Mouse (Mus musculus): ENCODE results near the gene Rnf222. TPM values are rescaled to one million over a fixed set of nuclear protein-coding genes. Genes with fewer than 3 reads are reported as not detected.
"Not testable (repeated sequence)": the region's sequence is repeated elsewhere in the genome, so short reads cannot be mapped to it uniquely, and the experiment has no call there.

Gene Rnf222
- polyA plus RNA-seq, 1 experiment from 2014 or later: 0.13 TPM

DNA sequence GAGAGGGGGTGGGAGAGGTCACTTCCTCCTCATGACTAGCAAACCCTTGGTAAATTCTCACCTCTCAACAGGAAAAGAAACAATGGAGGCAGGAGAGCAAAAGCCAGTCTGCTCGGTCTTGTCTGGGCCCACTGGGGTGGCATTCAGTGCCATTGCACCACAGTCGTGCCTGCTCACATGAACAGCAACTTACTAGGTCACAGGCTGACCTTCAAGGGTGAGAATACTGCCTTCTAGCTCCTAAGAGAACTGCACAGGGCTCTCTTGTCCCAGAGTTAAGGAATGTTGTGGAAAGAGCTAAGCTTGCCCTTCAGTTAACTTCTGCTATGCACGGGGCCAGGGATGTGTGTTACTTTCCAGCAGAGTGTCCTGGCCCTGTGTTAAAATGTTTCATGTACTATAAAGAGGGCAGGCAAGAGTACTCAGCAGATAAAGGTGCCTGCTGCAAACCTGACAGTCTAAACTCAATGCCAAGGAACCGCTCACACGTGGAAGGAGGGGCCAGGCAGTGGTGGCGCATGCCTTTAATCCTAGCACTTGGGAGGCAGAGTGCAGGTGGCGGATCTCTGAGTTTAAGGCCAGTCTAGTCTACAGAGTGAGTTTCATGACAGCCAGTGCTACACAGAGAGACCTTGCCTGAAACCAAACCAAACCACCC lies 20.6 kb downstream of the Rnf222 start:
- peaks cover 1% of the 10 kb centered on the region; the same call in 1 of the 2 replicates for H3K4me1 ChIP-seq (replicated peaks)
- H3K36me3 ChIP-seq (replicated peaks): peaks cover 38% of the 10 kb centered on the region
- WGBS (ENCODE audit: insufficient replicate concordance): 46% methylated on average over 7 of the region's 7 CpGs
- no peak overlapping the region for H3K9ac ChIP-seq
- ATAC-seq (ENCODE audit: insufficient read depth): no peak
- H3K27me3 ChIP-seq: peaks cover 31% of the 10 kb centered on the region
- H3K27ac ChIP-seq (replicated peaks): no peak overlapping the region
- no peaks in the 10 kb centered on the region for H3K9me3 ChIP-seq (replicated peaks)
- no peak overlapping the region for H3K4me3 ChIP-seq (replicated peaks)
- H3K4me2 ChIP-seq: no peak overlapping the region

DNA sequence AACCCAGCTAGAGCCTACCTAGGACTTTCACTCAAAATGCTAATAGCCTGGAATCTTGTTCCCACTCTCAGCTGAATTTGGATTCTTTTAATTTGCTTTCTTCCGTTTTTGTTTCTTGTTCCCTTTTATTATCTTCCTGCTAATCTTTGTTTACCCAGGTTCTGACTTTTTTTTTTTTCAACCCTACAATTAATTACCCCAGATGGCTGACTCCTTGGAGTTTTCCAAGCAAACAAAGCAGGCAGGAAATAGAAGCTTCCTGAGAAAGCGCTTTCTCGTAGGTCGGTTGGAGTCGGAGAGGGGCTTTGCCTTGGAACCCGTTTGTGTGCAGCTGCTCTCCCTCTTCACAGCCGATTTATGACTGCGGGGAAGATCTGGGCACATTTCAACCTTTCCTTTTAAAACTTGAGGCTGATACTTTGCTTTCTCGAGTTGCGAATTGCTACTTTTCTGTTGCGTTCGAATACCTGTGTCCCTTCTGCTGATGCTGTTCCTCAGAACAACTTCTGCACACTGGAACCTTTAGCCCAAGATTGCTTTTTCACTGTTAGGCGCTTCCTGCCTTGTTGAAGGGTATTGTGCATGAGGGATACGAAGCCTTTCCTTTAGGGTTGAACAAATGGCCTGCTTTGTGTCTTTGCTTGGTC lies 23.3 kb downstream of the Rnf222 start:
- Histone ChIP-seq H3K27me3 (peaks cover 31% of the 10 kb centered on the region), H3K4me3 (replicated peaks) (no peak overlapping the region), H3K9me3 (replicated peaks) (no peaks in the 10 kb centered on the region), H3K27ac (replicated peaks) (no peak overlapping the region), H3K4me1 (replicated peaks) (no peaks in the 10 kb centered on the region; the same call in 1 of the 2 replicates), H3K4me2 (no peak overlapping the region), H3K9ac (no peak overlapping the region), H3K36me3 (replicated peaks) (peaks cover 11% of the 10 kb centered on the region)
- WGBS (ENCODE audit: insufficient replicate concordance): 14% methylated on average over 14 of the region's 14 CpGs
- ATAC-seq (ENCODE audit: insufficient read depth): no peak

DNA sequence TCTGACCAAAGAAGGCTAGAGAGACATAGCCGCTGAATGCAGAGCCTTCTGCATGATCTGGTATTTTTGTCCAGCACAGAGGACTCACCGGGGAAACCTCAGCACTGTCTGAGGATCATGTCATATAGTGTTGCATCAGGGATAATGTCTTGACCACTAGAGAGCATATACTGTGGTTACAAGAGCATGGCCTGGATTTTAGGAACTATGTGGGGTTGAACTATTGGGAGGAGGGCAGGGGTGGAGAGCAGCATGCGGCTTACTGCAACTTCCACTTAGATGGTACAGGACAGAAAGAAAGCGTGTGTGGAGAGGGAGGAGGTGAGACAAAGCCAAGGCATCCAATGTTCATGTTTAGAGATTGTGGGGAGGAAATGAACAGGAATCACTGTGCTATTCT lies 26.2 kb downstream of the Rnf222 start:
- no peaks in the 10 kb centered on the region; the same call in 1 of the 2 replicates for H3K4me1 ChIP-seq (replicated peaks)
- H3K9me3 ChIP-seq (replicated peaks): no peaks in the 10 kb centered on the region
- H3K27ac ChIP-seq (replicated peaks): no peak overlapping the region
- ATAC-seq (ENCODE audit: insufficient read depth): no peak
- peaks cover 31% of the 10 kb centered on the region for H3K27me3 ChIP-seq
- WGBS (ENCODE audit: insufficient replicate concordance): 62% methylated on average over 4 of the region's 4 CpGs
- H3K4me3 ChIP-seq (replicated peaks): no peak overlapping the region
- no peaks in the 10 kb centered on the region for H3K36me3 ChIP-seq (replicated peaks)
- H3K4me2 ChIP-seq: no peak overlapping the region
- no peak overlapping the region for H3K9ac ChIP-seq

DNA sequence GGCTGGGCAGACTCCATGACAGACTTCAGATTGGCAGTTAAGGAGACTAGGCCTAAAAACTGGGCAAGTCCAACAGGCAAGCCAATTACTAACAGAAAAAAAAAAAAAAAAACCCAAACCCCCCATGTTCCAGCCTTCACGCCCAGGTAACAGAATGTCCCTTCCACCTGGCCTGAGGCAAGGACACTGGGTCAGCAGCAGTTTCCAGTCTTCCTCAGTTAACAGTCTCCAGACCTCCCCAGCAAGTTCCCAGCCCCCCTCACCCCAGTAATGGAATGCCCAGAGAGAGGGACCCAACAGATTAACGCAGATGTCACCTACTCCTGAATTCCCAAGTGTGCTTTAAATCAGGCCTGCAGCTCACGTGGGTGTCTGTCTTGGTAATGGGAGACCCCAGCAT lies 34.8 kb downstream of the Rnf222 start:
- H3K27me3 ChIP-seq: peaks cover 26% of the 10 kb centered on the region; the same call in 1 of the 2 replicates
- WGBS (ENCODE audit: insufficient replicate concordance): 58% methylated on average over 3 of the region's 3 CpGs
- H3K36me3 ChIP-seq (replicated peaks): no peaks in the 10 kb centered on the region
- no peak overlapping the region for H3K4me3 ChIP-seq (replicated peaks)
- no peak for ATAC-seq (ENCODE audit: insufficient read depth)
- H3K27ac ChIP-seq (replicated peaks): no peak overlapping the region
- no peaks in the 10 kb centered on the region for H3K9me3 ChIP-seq (replicated peaks)
- H3K4me2 ChIP-seq: no peak overlapping the region
- H3K9ac ChIP-seq: no peak overlapping the region
- no peaks in the 10 kb centered on the region for H3K4me1 ChIP-seq (replicated peaks)

DNA sequence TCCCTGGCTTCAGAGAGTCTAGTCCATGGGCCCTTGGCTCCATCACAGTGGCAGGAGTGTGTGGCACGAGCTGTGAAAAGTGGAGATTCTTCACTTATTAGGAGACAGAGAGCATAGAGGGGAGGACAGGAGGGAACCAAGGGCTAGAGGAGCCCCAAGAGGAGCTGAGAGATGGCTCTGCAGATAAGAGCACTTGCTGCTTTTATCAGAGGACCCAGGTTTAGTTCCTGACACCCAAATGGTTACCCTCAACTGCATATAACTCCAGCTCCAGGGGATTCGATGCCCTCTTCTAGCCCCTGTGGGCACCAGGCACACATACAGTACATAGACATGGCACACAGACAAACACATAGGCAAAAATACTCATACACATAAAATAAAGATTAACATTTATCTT lies 36.4 kb downstream of the Rnf222 start:
- H3K9ac ChIP-seq: no peak overlapping the region
- ATAC-seq (ENCODE audit: insufficient read depth): no peak
- no peak overlapping the region for H3K4me2 ChIP-seq
- 48% methylated on average over 2 of the region's 2 CpGs for WGBS (ENCODE audit: insufficient replicate concordance)
- H3K27ac ChIP-seq (replicated peaks): no peak overlapping the region
- no peak overlapping the region for H3K4me3 ChIP-seq (replicated peaks)
- H3K27me3 ChIP-seq: peaks cover 26% of the 10 kb centered on the region; the same call in 1 of the 2 replicates
- no peaks in the 10 kb centered on the region for H3K4me1 ChIP-seq (replicated peaks)
- H3K36me3 ChIP-seq (replicated peaks): no peaks in the 10 kb centered on the region
- H3K9me3 ChIP-seq (replicated peaks): no peaks in the 10 kb centered on the region

DNA sequence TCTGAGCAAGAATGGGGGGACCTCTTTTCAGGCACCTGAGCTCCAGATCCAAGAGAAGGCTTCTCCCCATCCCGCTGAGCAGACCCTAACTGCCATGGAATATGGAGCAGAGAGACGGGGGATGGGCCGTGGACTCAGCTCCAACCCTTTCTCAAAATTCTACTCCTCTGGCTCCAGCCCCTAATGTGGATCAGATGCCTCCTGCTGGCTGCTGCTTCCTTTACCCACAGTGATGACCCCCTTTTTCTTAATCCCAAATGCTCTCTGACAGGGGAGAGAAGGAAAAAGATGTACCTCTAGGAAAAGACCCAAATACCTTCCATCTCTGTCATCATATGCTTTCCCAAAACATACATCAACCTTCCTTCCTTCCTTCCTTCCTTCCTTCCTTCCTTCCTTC lies 38.6 kb downstream of the Rnf222 start, which contains the start of gene Odf4:
Gene Odf4, minus strand, starts transcription at position 101 of the 400 bp plus-strand sequence.
- no peaks in the 10 kb centered on the region for H3K36me3 ChIP-seq (replicated peaks)
- no peaks in the 10 kb centered on the region for H3K4me1 ChIP-seq (replicated peaks)
- ATAC-seq (ENCODE audit: insufficient read depth): no peak
- H3K4me2 ChIP-seq: no peak within 1 kb of the TSS
- no peaks in the 10 kb centered on the region for H3K9me3 ChIP-seq (replicated peaks)
- 61% methylated on average over 3 of the region's 3 CpGs for WGBS (ENCODE audit: insufficient replicate concordance)
- no peak within 1 kb of the TSS for H3K9ac ChIP-seq
- H3K4me3 ChIP-seq (replicated peaks): no peak within 1 kb of the TSS
- H3K27me3 ChIP-seq: peaks cover 24% of the 10 kb centered on the region; the same call in 1 of the 2 replicates
- H3K27ac ChIP-seq (replicated peaks): no peak within 1 kb of the TSS

DNA sequence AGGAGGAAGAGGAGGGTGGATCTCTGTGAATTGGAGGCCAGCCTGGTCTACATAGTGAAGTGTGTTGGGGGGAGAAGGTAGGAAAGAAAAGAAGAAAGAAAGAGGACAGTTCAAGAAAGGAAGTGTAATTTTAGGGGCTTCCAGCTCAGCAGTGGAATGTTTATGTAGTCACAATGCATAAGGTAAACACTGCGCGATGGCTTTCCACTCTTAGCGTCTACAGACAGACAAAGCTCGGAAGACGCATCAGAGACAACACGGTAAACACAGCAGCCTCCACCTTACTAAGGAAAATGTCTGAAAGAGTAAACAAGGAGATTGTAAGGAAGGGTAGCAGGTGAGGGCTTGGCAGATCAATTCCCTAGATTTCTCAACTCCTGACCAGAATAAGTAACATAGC lies 41.6 kb downstream of the Rnf222 start:
- Histone ChIP-seq H3K36me3 (replicated peaks) (no peaks in the 10 kb centered on the region), H3K4me3 (replicated peaks) (no peak overlapping the region), H3K9ac (no peak overlapping the region), H3K4me2 (no peak overlapping the region), H3K27ac (replicated peaks) (no peak overlapping the region), H3K4me1 (replicated peaks) (no peaks in the 10 kb centered on the region), H3K27me3 (peaks cover 7% of the 10 kb centered on the region; the same call in 1 of the 2 replicates), H3K9me3 (replicated peaks) (no peaks in the 10 kb centered on the region)
- no peak for ATAC-seq (ENCODE audit: insufficient read depth)
- WGBS (ENCODE audit: insufficient replicate concordance): 51% methylated on average over 6 of the region's 6 CpGs

DNA sequence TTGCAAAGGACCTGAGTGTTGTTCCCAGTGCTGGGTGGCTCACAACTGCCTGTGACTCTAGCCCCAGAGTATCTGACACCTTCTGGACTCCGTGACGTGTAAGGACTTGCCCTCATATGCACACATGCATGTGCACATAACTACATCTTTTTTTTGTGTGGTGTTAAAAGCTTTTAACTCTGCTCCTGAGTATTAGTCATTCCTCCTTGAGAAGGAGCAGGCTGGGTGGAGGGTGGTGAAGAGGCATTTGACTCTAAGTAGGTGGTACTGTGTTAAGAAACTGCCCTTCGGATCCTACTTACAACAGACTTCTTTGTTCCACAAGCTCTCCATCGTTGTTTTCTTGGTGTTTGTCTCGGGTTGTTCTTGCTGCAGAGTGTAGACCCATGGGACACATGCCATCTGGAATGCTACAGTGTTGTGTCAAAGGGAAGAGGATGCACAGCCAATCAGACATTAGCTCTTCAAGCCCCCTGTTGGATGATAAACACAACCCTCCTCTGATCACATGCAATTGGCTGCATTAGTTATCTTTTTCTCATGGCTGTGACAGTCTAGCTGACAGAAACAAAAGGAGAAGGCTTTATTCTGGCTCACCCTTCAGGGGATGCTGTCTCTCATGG lies 45.6 kb downstream of the Rnf222 start:
- H3K27ac ChIP-seq (replicated peaks): no peak overlapping the region
- H3K4me1 ChIP-seq (replicated peaks): no peaks in the 10 kb centered on the region; the same call in 1 of the 2 replicates
- H3K4me3 ChIP-seq (replicated peaks): no peak overlapping the region
- no peaks in the 10 kb centered on the region for H3K36me3 ChIP-seq (replicated peaks)
- no peak for ATAC-seq (ENCODE audit: insufficient read depth)
- H3K27me3 ChIP-seq: peaks cover 7% of the 10 kb centered on the region; the same call in 1 of the 2 replicates
- no peak overlapping the region for H3K4me2 ChIP-seq
- WGBS (ENCODE audit: insufficient replicate concordance): 64% methylated on average over 5 of the region's 5 CpGs
- no peak overlapping the region for H3K9ac ChIP-seq
- no peaks in the 10 kb centered on the region for H3K9me3 ChIP-seq (replicated peaks)

DNA sequence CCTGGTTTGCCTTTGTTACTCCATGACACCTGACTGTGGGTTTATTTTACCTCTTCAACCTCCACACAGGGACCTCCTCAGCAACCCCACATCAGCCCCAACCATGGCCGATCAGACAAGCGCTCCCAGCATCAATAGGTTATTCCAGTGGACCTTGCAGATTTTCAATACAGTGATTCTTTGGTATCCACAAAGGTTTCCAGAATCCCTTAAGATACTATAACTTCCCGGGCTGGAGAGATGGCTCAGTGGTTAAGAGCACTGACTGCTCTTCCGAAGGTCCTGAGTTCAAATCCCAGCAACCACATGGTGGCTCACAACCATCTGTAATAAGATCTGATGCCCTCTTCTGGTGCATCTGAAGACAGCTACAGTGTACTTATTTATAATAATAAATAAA lies 48.6 kb downstream of the Rnf222 start:
- WGBS (ENCODE audit: insufficient replicate concordance): 78% methylated on average over 4 of the region's 4 CpGs
- H3K27ac ChIP-seq (replicated peaks); H3K9me3 ChIP-seq (replicated peaks); H3K36me3 ChIP-seq (replicated peaks); H3K4me2 ChIP-seq; H3K4me3 ChIP-seq (replicated peaks); H3K9ac ChIP-seq; ATAC-seq (ENCODE audit: insufficient read depth); H3K27me3 ChIP-seq: not testable (repeated sequence)
- H3K4me1 ChIP-seq (replicated peaks): peaks cover 17% of the 10 kb centered on the region

DNA sequence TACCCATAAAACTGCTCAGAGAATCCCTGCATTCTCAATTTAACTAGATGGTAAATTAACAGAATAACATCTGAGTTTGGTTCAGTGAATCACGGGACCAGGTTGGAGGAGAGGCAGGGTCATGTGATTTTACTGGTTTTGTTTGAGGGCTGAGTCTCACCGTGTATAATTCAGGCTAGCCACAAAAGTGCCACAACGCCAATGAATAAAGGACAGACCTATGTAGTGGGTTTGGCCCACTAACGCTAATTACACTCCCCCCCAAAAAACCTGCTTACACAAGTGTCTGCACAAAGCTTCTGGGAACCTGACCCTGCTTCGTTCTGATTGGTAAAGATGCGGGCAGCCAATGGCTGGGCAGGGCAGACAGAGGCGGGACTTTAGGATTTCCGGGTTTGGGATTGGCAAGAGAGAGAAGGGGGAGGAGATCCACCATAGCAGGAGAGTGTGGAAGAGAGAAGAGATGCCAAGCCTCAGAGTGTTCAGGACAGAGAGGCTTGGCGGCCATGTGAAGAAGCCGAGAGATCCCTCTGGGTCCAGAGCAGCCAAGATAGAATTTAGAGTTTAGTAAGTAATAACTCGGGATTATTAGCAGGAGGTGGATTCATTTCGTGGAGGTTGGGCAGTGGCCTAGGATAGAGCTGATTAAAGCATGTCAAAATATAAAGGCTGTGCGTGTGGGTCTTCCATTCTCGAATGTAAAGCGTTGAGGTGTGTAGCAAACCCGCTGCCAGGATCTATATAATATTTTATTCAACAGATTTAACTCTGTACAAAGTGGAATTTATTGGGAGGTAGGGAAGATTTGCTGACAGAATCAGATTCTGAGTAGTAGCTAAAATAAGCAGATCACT lies 51.3 kb downstream of the Rnf222 start:
- Histone ChIP-seq H3K4me1 (replicated peaks) (peaks cover 17% of the 10 kb centered on the region), H3K9ac (peak overlapping the region; percentile 34; the same call in 1 of the 2 replicates), H3K9me3 (replicated peaks) (no peaks in the 10 kb centered on the region), H3K27me3 (0 out of 2 replicates have a peak, but pooled peaks cover under 1% of the 10 kb centered on the region), H3K4me3 (replicated peaks) (peak overlapping the region; percentile 50), H3K27ac (replicated peaks) (no peak overlapping the region), H3K4me2 (peak overlapping the region; percentile 66), H3K36me3 (replicated peaks) (no peaks in the 10 kb centered on the region)
- 3% methylated on average over 16 of the region's 16 CpGs for WGBS (ENCODE audit: insufficient replicate concordance)
- ATAC-seq (ENCODE audit: insufficient read depth): peak; percentile 97

Data from liver, embryonic 15.5 days (tissue).